Mouse (Mus musculus) layer of hippocampus, postnatal 14 days (tissue): ENCODE data around the gene Apon. TPM values are rescaled to one million over a fixed set of nuclear protein-coding genes. Genes with fewer than 3 reads are reported as not detected.
"Not testable (repeated sequence)": the region's sequence is repeated elsewhere in the genome, so short reads cannot be mapped to it uniquely, and the experiment has no call there.

ENCODE experiments used
- DNase-seq, 2 experiments: peaks; one replicate each; pipeline ENCODE4 v3.0.0; 2021 to 2022; ENCODE audit warnings: low spot score in 2 of 2, mixed read lengths in 1 of 2
- total RNA-seq, 2 experiments: library from RNA; stranded (reverse); gene quantifications; 2 replicates each; pipeline ENCODE4 v1.2.3; 2021

Gene Apon
- total RNA-seq, 2 experiments from 2014 or later, result not detected

GRCm38 (mm10) chr10:128271883-128272282, 18.0 kb downstream of the Apon start:
- DNase-seq, result no peak

- not testable (repeated sequence) for DNase-seq
These were observed 19.0 kb downstream of the Apon start for GRCm38 (mm10) chr10:128272819-128273439.

- not testable (repeated sequence) for DNase-seq
These were observed 21.5 kb downstream of the Apon start for GRCm38 (mm10) chr10:128275374-128275773.

GRCm38 (mm10) chr10:128278158-128278557, 24.3 kb downstream of the Apon start:
- no peak for DNase-seq

- DNase-seq, result no peak
These were observed 27.0 kb downstream of the Apon start for GRCm38 (mm10) chr10:128280943-128281342.

- no peak for DNase-seq
These were observed 27.8 kb downstream of the Apon start for GRCm38 (mm10) chr10:128281682-128282081.

GRCm38 (mm10) chr10:128282886-128283450, 29.1 kb downstream of the Apon start:
- no peak for DNase-seq

GRCm38 (mm10) chr10:128283604-128284579, 30.0 kb downstream of the Apon start:
- DNase-seq, result peak; percentile 48 to 69

- peak in 1 of 2 experiments; percentile 53 for DNase-seq
These were observed 36.7 kb downstream of the Apon start for GRCm38 (mm10) chr10:128290594-128290993.

GRCm38 (mm10) chr10:128296370-128297090, 42.6 kb downstream of the Apon start:
- no peak for DNase-seq

- no peak for DNase-seq
These were observed 43.3 kb downstream of the Apon start for GRCm38 (mm10) chr10:128297221-128297620.

GRCm38 (mm10) chr10:128297622-128298021, 43.7 kb downstream of the Apon start:
- no peak for DNase-seq

GRCm38 (mm10) chr10:128298243-128298642, 44.3 kb downstream of the Apon start:
- no peak for DNase-seq

- no peak for DNase-seq
These were observed 44.8 kb downstream of the Apon start, which contains the start of gene Il23a for GRCm38 (mm10) chr10:128298702-128299171. TSS of gene Il23a (minus strand) at chr10:128298752.

GRCm38 (mm10) chr10:128302357-128302756, 48.5 kb downstream of the Apon start:
- no peak for DNase-seq

GRCm38 (mm10) chr10:128302785-128303125, 48.9 kb downstream of the Apon start:
- no peak for DNase-seq

- DNase-seq, result peak; percentile 100
These were observed 49.5 kb downstream of the Apon start, which contains the start of gene Pan2 for GRCm38 (mm10) chr10:128303126-128304021. TSS of gene Pan2 (plus strand) at chr10:128303335.
